Mouse (Mus musculus): ENCODE measurements at regions not wholly inside any gene's neighbourhood (a gene's known extent, or its start where the extent isn't known, plus 50 kb on each side); places are given as distances from the start of the nearest gene placed in this dataset.

GRCm38 (mm10) chr16:5382228-5382884 lies 126.6 kb upstream of the Eef2kmt start:
- TF ChIP-seq POLR2A (IDR thresholded peaks at IDR 0.05; ENCODE audit: control insufficient read depth, extremely low read depth, insufficient read depth, low read length, poor library complexity) (no peak), CTCF (IDR thresholded peaks at IDR 0.05; ENCODE audit: borderline replicate concordance, control insufficient read depth, extremely low read depth, insufficient read depth, low read length, poor library complexity) (no peak)
- DNase-seq: no peak
- no peak overlapping the region for H3K27ac ChIP-seq (ENCODE audit: control insufficient read depth, insufficient read depth, low read length)
- H3K36me3 ChIP-seq (ENCODE audit: control insufficient read depth, insufficient read depth, low read length): no peaks in the 10 kb centered on the region
- H3K4me1 ChIP-seq (replicated peaks; ENCODE audit: control insufficient read depth, insufficient read depth, low read length): peaks cover 15% of the 10 kb centered on the region
- no peak overlapping the region for H3K4me3 ChIP-seq (ENCODE audit: control insufficient read depth, insufficient read depth, low read length)
- no peaks in the 10 kb centered on the region for H3K27me3 ChIP-seq (ENCODE audit: control insufficient read depth, insufficient read depth, low read length)
- WGBS: 51% methylated on average over 6 of the region's 6 CpGs

GRCm38 (mm10) chr16:5380626-5381025 lies 124.8 kb upstream of the Eef2kmt start:
- 94% methylated on average over 3 of the region's 3 CpGs for WGBS
- no peak for DNase-seq
- no peaks in the 10 kb centered on the region for H3K36me3 ChIP-seq (ENCODE audit: control insufficient read depth, insufficient read depth, low read length)
- no peak overlapping the region for H3K4me3 ChIP-seq (ENCODE audit: control insufficient read depth, insufficient read depth, low read length)
- H3K27me3 ChIP-seq (ENCODE audit: control insufficient read depth, insufficient read depth, low read length): no peaks in the 10 kb centered on the region
- peaks cover 15% of the 10 kb centered on the region for H3K4me1 ChIP-seq (replicated peaks; ENCODE audit: control insufficient read depth, insufficient read depth, low read length)
- TF ChIP-seq CTCF (IDR thresholded peaks at IDR 0.05; ENCODE audit: borderline replicate concordance, control insufficient read depth, extremely low read depth, insufficient read depth, low read length, poor library complexity): no peak
- TF ChIP-seq POLR2A (IDR thresholded peaks at IDR 0.05; ENCODE audit: control insufficient read depth, extremely low read depth, insufficient read depth, low read length, poor library complexity): no peak
- no peak overlapping the region for H3K27ac ChIP-seq (ENCODE audit: control insufficient read depth, insufficient read depth, low read length)

DNA sequence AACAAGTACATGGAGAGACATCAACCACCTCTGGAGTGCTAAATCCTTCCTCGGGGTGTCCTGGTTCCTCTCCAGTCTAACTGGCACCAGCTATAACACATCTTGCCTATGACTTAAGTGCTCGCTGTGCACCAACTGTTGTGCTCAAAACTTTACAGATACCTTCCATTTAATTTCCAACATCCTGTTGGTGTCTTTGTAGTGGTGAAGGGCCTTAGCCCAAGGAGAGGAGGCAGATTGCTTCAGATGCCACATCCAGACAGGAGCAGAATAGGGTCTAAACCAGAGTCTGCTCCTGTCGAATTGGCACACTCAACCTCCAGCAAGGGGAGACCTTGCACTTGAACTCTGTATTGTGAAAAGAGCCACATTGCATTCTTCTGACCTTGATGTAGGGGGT lies 121.2 kb upstream of the Eef2kmt start:
- Histone ChIP-seq H3K4me1 (replicated peaks; ENCODE audit: control insufficient read depth, insufficient read depth, low read length) (no peaks in the 10 kb centered on the region), H3K36me3 (ENCODE audit: control insufficient read depth, insufficient read depth, low read length) (no peaks in the 10 kb centered on the region), H3K27me3 (ENCODE audit: control insufficient read depth, insufficient read depth, low read length) (no peaks in the 10 kb centered on the region), H3K4me3 (ENCODE audit: control insufficient read depth, insufficient read depth, low read length) (no peak overlapping the region), H3K27ac (ENCODE audit: control insufficient read depth, insufficient read depth, low read length) (no peak overlapping the region)
- TF ChIP-seq POLR2A (IDR thresholded peaks at IDR 0.05; ENCODE audit: control insufficient read depth, extremely low read depth, insufficient read depth, low read length, poor library complexity): no peak
- no peak for TF ChIP-seq CTCF (IDR thresholded peaks at IDR 0.05; ENCODE audit: borderline replicate concordance, control insufficient read depth, extremely low read depth, insufficient read depth, low read length, poor library complexity)
- 54% methylated on average over 3 of the region's 3 CpGs for WGBS
- no peak for DNase-seq

- TF ChIP-seq CTCF (IDR thresholded peaks at IDR 0.05; ENCODE audit: borderline replicate concordance, control insufficient read depth, extremely low read depth, insufficient read depth, low read length, poor library complexity): no peak
- no peak for TF ChIP-seq POLR2A (IDR thresholded peaks at IDR 0.05; ENCODE audit: control insufficient read depth, extremely low read depth, insufficient read depth, low read length, poor library complexity)
- no peaks in the 10 kb centered on the region for H3K36me3 ChIP-seq (ENCODE audit: control insufficient read depth, insufficient read depth, low read length)
- H3K27ac ChIP-seq (ENCODE audit: control insufficient read depth, insufficient read depth, low read length): no peak overlapping the region
- H3K4me3 ChIP-seq (ENCODE audit: control insufficient read depth, insufficient read depth, low read length): no peak overlapping the region
- no peaks in the 10 kb centered on the region for H3K4me1 ChIP-seq (replicated peaks; ENCODE audit: control insufficient read depth, insufficient read depth, low read length)
- H3K27me3 ChIP-seq (ENCODE audit: control insufficient read depth, insufficient read depth, low read length): no peaks in the 10 kb centered on the region
- no peak for DNase-seq
- 17% methylated on average over 6 of the region's 6 CpGs for WGBS
Observed at GRCm38 (mm10) chr16:5374818-5375605, 119.2 kb upstream of the Eef2kmt start.

GRCm38 (mm10) chr16:5371175-5371893 lies 115.6 kb upstream of the Eef2kmt start:
- TF ChIP-seq POLR2A (IDR thresholded peaks at IDR 0.05; ENCODE audit: control insufficient read depth, extremely low read depth, insufficient read depth, low read length, poor library complexity) (no peak), CTCF (IDR thresholded peaks at IDR 0.05; ENCODE audit: borderline replicate concordance, control insufficient read depth, extremely low read depth, insufficient read depth, low read length, poor library complexity) (no peak)
- Histone ChIP-seq H3K27ac (ENCODE audit: control insufficient read depth, insufficient read depth, low read length) (no peak overlapping the region), H3K4me3 (ENCODE audit: control insufficient read depth, insufficient read depth, low read length) (no peak overlapping the region), H3K27me3 (ENCODE audit: control insufficient read depth, insufficient read depth, low read length) (no peaks in the 10 kb centered on the region), H3K4me1 (replicated peaks; ENCODE audit: control insufficient read depth, insufficient read depth, low read length) (peaks cover 3% of the 10 kb centered on the region; the same call in 1 of the 2 replicates), H3K36me3 (ENCODE audit: control insufficient read depth, insufficient read depth, low read length) (no peaks in the 10 kb centered on the region)
- WGBS: 94% methylated on average over 4 of the region's 4 CpGs
- DNase-seq: no peak

- TF ChIP-seq POLR2A (IDR thresholded peaks at IDR 0.05; ENCODE audit: control insufficient read depth, extremely low read depth, insufficient read depth, low read length, poor library complexity) (no peak), CTCF (IDR thresholded peaks at IDR 0.05; ENCODE audit: borderline replicate concordance, control insufficient read depth, extremely low read depth, insufficient read depth, low read length, poor library complexity) (no peak)
- H3K4me1 ChIP-seq (replicated peaks; ENCODE audit: control insufficient read depth, insufficient read depth, low read length): peaks cover 3% of the 10 kb centered on the region; the same call in 1 of the 2 replicates
- no peak for DNase-seq
- H3K36me3 ChIP-seq (ENCODE audit: control insufficient read depth, insufficient read depth, low read length): no peaks in the 10 kb centered on the region
- no peak overlapping the region for H3K4me3 ChIP-seq (ENCODE audit: control insufficient read depth, insufficient read depth, low read length)
- no peaks in the 10 kb centered on the region for H3K27me3 ChIP-seq (ENCODE audit: control insufficient read depth, insufficient read depth, low read length)
- no peak overlapping the region for H3K27ac ChIP-seq (ENCODE audit: control insufficient read depth, insufficient read depth, low read length)
Observed at GRCm38 (mm10) chr16:5370496-5370895, 114.7 kb upstream of the Eef2kmt start.
